Mouse (Mus musculus) ZHBTc4 (cell line): Measurements from ENCODE around the gene Utrn.
A peak's percentile ranks its signal among the peaks of the same experiment; 100 is the strongest.

Experiments
- DNase-seq: peaks from one replicate; pipeline ENCODE4 v3.0.0-alpha.2; 2011; ENCODE audit warnings: low read depth, low spot score

The Utrn gene

DNA sequence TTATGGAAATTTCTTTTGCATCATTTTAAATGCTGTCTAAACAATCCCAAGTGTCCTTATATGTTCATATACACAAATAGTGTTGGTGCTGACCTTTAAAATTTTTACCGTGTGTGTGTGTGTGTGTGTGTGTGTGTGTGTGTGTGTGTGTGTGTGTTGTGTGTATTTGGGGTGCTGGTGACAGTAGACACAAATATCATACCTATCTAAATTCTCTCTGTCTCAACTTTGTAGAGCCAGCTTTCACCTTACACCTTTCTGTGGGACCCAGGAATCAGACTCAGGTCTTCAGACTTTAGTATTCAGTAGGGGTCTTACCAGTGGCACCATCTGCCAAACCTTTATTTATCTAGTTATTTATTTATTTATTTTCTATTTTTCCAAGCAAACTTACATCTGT, 681 bp upstream of the Utrn start:
- no peak for DNase-seq

DNA sequence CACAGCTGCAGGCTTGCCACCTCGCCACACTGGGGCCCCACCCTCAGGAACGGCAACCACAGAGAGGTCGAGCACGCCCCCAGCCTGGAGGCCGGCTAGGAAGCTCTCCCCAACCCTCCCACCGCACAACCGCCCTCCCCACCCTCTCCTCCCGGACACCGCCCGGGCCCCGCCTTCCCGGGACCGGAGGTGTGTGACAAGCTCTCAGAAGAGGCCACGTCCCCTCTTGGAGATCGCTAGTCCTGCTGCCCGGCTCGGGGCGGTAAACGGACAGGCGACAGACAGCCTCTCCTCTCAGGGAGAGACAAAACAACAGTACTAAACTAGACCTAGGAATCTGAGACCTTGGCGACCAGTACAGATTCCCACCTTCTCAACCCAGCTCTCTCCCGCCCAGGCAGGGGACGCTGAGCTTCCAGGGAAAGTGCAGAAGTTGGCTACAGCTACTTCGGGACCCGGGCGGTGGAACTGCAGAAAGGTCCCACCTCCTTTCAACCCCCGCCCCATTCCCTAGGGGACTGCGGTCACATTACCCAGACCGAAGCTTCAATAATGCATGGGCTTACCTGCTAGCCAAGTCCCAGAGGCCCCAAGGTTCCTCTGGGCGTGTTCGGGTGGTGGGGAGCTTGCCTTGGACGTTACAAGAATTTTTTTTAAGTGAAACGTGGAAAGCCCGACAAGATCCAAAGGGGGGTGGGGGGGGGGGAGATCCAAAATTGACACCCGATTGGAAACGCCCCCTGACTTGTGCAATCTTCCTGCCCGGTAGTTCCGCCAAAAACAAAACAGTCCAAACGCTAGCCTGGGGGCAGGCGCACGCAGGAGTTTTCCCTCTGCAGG, 756 bp downstream of the Utrn start:
- DNase-seq: peak; percentile 89

DNA sequence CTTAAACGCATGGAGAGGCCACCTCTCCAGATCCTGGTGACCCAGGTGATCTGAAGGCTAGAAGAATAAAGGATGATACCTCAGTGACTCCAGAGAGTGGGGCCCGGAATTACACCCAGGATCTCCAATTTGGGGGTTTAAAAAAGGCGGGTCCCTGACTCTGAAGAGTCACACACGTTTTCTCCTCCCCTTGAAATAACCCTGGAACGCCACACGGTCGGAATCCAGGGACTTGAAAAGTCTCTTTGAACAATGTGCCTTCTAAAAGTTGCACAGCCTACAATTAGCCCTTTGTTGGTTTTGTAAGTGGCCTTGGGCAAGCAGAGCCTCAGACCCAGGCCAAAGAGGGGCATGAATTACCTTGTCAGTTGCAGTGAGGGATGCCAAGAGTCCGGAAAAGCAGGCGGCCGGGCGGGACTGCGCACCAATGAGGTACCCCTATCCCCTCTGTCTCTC, 1.4 kb downstream of the Utrn start:
- DNase-seq: no peak

DNA sequence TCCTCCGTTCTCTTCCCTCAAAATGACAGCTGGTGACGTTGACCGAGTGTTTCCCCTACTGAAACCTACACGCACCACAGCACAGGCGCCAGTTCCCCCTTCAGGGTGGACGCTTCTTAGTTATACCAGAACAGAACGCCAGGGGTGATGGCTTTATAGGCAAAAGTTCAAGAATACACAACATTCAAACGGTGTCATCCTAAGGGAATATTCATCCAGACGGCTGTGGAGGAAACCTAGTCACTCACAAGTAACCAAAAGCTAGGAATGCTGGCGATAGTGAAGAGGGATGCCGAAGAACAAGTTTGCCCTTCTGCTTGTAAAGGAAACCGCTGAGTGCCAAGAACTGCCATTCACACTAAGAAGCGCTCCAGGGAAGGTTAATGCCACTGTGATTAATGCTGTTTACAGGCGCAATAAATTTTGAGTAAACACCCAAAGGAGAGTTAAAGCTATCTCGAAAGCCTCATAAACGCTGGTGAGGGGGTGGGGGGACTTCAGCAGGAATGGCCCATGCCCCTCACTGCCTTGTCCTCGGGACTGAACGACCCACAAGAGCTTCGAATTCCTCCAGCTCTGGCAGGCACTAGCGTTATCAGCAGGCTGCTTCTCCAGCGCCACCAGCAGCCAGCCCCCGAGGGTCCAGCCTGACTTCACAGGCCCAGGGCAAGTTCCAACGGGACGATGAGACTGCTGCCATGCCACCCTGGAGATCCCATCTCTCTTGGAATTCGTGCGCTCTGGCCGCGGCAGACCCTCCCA, 2.0 kb downstream of the Utrn start:
- peak; percentile 40 for DNase-seq

DNA sequence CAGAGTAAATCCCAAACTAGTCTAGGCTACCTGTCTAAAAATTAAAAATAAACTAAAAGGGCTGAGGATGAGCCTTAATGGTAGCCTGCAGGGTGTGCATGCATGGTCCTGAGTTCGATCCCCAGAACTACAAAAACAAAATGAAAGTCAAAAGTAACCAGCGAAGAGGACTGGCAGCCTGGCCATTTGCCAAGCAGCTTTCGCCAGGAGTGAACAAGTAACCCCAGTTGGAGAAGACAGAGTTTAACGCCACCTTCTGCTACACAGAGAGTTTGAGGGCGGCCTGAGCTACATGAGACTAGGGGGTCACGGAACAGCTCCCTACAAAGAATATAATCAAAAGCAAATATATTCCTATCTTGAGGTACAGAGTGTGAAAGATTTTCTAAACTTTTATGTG, 4.0 kb downstream of the Utrn start:
- no peak for DNase-seq

DNA sequence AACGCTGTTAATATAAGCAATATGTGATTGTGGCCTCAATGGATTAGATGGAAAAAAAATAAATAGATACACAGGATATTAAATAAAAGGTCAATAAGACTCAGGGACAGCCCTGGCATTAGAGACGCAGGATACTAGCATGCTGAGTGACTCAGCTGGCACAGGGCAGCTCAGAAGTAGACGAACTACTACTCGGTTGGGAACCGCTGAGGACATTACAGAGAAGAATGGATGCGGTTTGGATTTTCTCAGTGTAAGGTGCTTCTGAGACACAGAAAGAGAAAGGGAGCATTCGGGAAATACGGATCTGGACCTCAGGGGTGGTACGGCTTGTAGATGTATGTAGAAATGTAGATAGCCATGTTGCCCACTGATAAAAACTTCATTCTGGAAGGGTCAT, 5.6 kb downstream of the Utrn start:
- DNase-seq: no peak

DNA sequence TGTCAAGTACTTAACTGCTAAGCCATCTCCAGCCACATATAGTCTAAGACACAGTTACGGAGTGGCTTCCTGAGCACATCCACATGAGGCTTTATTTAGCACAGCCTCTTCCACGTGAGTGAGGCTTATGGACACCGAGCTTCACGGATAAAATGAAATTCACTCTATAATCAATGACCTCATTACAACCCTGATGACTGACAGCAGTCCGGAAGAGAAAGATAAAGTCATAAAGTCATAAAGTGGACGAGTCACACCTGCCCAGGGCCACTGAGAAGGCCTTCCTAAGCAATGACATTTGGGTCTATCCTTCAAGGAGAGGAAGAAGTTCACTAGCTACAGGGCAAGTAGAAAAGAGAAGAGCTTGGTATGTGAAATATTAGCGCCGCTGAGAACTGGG, 7.1 kb downstream of the Utrn start:
- no peak for DNase-seq

DNA sequence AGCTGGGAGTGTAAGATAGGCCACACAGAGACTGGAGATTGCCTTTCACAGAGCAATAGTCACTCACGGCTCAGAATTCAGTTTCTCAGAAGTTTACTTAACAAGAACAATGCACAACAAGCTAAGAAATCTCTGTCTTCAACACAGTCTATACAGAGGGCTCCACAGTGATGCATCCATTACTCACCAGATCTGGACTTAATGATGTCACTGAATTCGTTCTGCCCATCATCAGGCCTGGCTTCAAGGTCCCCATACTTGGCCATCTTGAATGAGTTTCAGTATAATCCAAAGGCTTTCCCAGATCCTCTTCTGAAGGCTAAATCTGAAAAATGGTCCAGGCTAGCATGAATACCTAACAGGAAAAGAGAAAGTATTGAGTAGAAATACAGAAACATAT, 7.8 kb downstream of the Utrn start:
- DNase-seq: no peak

DNA sequence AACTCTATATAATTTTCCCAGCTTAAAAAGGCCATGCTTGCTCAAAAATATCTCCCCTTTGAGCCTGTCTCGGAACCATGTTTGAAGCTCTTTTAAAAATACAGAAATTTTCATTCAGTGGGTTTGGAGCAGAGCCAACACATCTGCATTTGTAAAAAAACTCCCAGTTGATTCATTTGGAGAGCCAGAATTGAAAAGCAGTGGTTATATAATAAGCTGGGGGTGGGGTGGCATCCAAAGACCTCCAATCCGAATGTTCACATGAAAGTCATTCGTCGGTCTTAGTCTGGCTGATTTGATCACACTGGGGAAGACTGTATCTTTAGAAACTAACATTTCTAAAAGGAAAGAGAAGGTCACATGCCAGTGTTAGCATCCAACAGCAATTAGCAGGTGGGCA, 8.4 kb downstream of the Utrn start:
- no peak for DNase-seq

DNA sequence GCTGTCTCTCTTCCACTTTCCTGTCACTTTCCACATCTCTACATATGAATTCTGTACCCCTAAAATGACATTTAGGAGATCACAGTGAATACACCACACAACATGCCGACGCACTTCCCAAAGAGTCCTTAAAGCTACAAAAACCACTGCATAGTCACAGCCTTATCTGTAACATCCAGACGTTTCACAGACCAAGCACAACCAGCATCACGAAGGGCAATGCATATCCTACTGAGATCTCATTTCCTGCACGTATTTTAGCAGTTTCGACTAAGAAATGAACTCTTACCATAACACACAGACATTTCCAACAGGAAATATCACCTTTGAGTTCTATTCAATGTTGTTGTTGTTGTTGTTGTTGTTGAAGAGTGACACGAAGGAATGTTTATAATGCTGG, 8.8 kb downstream of the Utrn start:
- DNase-seq: no peak

DNA sequence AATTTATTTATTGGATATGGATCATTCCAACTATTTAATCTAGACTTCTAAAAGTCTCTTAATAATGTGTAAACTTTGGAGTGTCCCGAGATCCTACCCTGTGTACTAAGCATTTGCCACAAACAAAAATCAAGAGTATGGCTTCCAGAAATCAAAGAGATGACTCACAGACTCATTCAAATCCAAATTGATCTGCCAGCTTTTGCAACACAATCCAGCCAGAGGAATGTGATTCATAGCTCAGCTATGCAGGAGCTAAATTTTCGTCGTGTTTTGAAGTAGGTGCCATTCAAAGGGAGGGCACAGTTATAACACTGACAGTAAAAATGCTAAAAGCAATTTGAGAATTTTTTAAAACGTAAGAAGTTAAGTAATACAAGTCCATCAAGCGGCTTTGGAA, 11.1 kb downstream of the Utrn start:
- no peak for DNase-seq

DNA sequence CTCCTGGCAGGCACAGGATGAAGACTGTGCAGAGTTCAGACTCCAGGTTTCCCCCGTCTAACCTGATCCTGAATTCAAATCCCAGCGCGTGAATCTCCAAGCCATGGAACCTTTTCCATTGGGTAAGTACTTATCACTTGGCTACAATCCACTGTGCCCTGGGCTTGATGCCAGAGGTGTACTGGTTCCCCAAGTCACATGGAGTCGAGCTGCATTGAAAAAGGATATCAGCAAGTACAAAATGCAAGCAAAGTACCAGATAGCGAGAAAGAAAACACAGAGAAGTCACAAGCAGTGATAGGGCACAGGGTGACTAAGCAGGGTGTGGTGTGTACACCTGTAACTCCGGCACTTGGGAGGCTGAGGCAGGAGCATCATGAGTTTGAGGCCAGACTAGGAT, 14.9 kb downstream of the Utrn start:
- DNase-seq: no peak

DNA sequence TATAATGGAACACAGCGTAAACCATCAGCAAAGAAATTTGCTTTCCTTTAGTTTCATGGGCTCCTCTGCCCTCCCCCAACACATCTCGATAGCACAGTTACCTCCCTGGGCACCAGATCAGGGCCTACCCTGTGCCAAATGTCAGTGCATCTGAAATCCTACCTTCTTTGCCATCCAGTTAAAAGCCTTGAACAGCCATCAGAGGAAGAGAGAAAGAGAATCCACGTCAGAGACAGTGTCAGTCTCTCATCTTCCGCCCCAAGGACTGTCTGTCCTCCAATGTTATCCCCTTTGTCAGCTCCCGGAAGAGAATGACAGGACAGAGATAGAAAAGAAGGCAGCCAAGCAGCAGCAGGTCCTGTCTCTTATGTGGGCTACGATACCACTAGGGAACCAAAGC, 15.4 kb downstream of the Utrn start:
- no peak for DNase-seq

DNA sequence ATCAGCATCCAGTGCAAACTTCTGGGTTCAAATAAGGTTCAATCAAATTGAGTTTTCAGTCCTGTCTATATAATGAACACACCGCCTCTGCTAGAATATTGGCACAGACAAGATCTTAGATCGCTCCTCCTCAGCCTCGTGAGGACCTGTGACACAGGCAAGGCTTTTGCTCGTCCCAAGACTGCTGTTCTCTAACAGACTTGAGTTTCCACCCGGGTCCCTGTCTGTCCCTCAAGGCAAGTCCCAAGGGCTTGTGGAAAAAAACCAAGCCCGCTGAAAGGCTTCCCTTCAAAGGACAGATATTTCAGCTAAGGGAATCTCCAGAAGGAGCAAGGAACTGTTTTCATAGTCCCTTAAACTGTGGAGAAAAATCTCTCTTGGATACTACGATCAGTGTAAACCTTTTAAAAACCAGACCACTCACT, 16.0 kb downstream of the Utrn start:
- no peak for DNase-seq

DNA sequence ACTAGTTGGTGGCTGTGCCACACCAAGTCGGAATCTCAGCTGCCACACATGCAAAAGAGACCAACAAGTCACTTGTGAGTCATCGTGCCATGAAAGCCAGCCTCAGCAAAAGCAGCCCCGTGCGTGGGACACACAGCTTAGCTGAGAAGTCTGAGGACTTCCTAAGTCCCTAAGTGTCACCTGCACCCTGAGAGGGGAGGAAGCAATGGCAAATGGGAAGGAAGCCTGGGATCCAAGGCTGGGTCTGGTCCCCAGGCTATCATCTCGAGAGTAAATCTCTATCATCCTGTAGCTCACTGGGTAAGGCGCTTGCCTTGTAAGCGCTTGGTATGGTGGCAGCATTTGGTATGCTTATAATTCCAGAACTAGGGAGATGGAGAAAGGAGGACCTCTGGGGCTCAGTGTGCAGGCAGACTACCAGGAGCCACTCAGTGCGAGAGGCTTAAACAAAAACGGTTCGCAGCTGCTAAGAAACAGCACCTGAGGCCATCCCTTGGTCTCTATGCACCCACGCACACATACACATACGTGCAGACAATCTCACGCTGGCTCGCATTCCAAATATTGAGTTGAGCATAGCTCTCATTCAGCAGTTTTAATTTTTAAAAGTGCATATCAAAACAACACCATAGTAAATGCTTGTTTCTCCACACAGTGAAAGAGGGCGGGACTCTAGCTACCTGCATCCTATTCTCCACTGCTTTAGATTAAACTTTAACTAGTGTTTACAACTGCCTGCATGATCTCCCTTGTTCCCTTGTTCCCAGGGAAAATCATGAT, 16.6 kb downstream of the Utrn start:
- no peak for DNase-seq

DNA sequence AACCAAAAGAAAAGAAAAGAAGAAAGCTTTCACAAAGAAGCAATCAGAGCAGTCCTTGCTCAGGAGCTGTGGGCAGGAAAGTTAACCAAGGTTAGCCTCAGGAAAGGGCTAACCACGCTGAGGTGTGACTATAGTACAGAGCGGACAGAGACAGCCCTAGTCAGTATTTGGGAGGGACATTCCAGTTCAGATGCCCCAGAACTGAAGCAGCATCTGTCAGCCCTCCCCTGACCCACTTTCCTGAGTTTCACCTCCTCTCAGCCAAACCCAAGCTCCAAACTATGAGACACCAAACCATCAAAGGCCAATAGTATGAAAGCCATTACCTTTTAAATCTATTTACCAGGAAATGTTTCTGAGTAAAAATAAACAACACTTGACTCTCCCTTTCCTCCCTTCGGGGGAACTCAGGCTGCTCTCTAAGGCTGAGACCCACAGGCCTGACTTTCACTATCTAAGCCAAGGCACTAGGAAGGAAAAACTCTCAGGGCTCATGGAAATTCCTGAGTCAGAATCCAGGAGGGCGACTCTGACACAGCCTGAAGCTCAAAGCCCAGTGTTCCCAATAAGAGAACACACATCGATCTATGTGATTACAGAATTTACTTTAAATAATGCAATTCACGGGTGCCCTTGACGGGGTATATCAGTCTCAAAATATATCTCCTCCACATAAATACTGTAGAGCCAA, 18.2 kb downstream of the Utrn start:
- DNase-seq: no peak

DNA sequence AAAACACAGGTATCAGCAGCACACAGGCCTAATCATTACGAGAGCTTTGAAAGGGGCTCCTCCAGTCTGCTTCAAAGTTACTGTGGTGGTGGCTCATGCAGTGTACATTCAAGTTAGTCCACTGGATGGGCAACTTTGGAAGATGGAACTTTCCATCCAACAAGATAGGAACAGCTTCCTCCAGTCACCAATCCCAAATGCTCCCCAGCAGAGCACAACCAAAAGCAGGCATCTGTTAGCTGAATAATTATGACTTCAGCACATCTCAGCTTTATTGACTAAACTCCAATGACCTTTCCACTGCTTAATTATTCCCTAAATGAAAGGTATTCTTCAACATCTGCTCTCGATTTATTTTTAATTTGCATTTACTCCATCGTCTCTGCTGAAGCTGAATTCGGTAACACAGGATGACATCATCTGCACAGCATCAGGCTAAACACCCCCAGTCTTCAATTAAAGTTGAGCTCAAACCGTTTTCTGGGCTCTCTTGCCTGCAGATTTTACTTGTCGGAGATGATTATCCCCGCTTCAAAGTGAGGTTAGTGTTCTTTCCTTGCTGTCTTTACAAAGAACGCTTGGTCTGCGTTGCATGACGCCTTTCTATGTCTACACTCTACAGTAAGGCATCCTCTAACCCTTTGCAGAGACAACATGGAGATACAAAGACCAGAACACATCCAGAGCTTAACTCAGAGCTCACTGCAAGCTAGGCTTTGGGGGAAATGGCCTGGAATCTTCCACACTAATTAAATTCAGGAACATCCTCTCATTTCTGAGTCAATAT, 20.6 kb downstream of the Utrn start:
- no peak for DNase-seq

DNA sequence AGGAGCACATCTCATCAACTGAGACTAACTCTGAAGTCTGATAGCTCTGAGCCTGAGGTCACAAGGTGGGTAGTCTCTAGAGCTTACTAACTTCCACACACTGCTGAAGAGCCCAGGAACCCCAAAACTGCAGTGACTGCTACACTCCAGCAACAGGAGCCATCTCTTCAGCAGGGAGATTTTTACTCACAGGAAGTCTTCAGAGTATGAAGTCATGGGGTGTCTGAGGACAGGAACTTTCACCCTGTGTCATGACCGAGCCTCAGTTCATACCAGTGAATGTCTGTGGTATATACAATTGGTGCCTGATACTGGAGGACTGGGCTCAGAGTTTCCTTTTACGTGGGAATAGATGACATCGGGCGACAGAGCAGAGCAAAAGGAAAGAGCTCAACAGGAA, 26.6 kb downstream of the Utrn start:
- DNase-seq: no peak

DNA sequence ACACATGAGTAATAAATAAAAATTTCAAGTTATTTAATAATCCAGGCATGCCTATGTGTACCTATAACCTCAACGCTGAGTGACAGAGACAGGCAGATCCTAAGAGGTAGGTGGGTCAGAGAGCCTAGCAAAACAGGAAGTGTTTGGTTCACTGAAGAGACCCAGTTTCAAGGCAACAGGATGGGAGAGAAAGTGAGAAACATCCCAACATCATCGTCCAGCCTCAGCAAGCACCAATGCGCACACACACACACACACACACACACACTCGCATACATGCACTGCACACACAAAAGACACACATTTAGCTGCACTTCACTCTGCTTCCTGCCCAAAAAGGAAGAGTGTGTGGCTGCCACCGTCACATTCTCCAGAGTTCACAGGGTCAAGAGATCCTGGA, 27.7 kb downstream of the Utrn start:
- no peak for DNase-seq

DNA sequence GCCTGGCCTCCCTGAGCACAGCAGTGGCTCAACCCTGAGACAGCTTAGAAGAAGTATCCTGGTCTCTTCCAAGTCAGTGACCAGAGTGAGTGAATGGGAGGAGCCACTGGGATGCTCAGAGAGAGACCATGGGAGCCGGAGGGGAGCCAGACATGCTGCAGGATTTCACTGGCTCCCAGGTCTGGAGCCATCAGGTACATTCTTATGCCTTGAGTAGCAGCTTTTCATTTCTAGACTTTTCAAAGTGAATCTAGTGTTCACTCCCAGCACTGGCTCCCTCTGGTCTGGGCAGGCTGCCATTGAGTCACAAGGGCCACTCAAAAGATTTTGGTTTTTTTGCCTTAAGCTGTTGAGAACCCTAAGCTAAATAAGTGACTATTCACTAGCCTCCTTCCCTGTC, 31.5 kb downstream of the Utrn start:
- DNase-seq: peak; percentile 18
